Mouse (Mus musculus) myocyte (in vitro differentiated cells): ENCODE results near the gene Tnfrsf1a. TPM values are rescaled to one million over a fixed set of nuclear protein-coding genes. Genes with fewer than 3 reads are reported as not detected.

Source experiments
- H3K27me3 ChIP-seq: one replicate; pipeline ENCODE4 v1.6.1; 2011; ENCODE audit not compliant: control insufficient read depth, insufficient read depth, insufficient read length
- H3K36me3 ChIP-seq: one replicate; pipeline ENCODE4 v1.6.1; 2011; ENCODE audit not compliant: control insufficient read depth, insufficient read depth
- H3K4me2 ChIP-seq: one replicate; pipeline ENCODE4 v1.6.1; 2011; ENCODE audit warnings: low read depth, control low read depth
- H3K4me3 ChIP-seq: one replicate; pipeline ENCODE4 v1.5.1; 2011; ENCODE audit warnings: mild to moderate bottlenecking, control low read depth, moderate library complexity
- H3K79me2 ChIP-seq: one replicate; pipeline ENCODE4 v1.6.1; 2011; ENCODE audit not compliant: control insufficient read depth, insufficient read depth
- H3ac ChIP-seq: one replicate; pipeline ENCODE4 v1.6.1; 2011; ENCODE audit not compliant: control insufficient read depth, insufficient read length
- CEBPB ChIP-seq: IDR thresholded peaks from 2 replicates; pipeline ENCODE4 v1.6.1; 2011; ENCODE audit warnings: mild to moderate bottlenecking, moderate library complexity; ENCODE audit not compliant: poor library complexity, insufficient read depth, severe bottlenecking
- E2F4 ChIP-seq: IDR thresholded peaks from one replicate; pipeline ENCODE4 v1.6.1; 2011; ENCODE audit warnings: mild to moderate bottlenecking, control low read depth, moderate library complexity; ENCODE audit not compliant: insufficient read depth
- MAX ChIP-seq: IDR thresholded peaks from one replicate; pipeline ENCODE4 v1.6.1; 2011; ENCODE audit warnings: low read depth, mild to moderate bottlenecking, control low read depth
- MYOD1 ChIP-seq, 3 experiments: IDR thresholded peaks; one replicate each; pipeline ENCODE4 v1.6.1; 2011; ENCODE audit warnings: control low read depth in 2 of 3, low read depth in 2 of 3, mild to moderate bottlenecking in 2 of 3, moderate library complexity in 1 of 3; ENCODE audit not compliant: insufficient read length in 2 of 3, control insufficient read depth in 1 of 3
- MYOG ChIP-seq, 3 experiments: IDR thresholded peaks; one replicate each; pipeline ENCODE4 v1.6.1; 2011; ENCODE audit warnings: control low read depth in 2 of 3, low read depth in 2 of 3, mild to moderate bottlenecking in 2 of 3; ENCODE audit not compliant: insufficient read length in 2 of 3, control insufficient read depth in 1 of 3, insufficient read depth in 1 of 3
- POLR2A ChIP-seq: IDR thresholded peaks from one replicate; pipeline ENCODE4 v1.6.1; 2011; ENCODE audit warnings: low read depth, mild to moderate bottlenecking, control low read depth, moderate library complexity; ENCODE audit not compliant: insufficient read length
- POLR2AphosphoS2 ChIP-seq: IDR thresholded peaks from one replicate; pipeline ENCODE4 v1.6.1; 2011; ENCODE audit warnings: low read depth, control low read depth; ENCODE audit not compliant: insufficient read length
- REST ChIP-seq: IDR thresholded peaks from one replicate; pipeline ENCODE4 v1.6.1; 2011; ENCODE audit warnings: mild to moderate bottlenecking, control low read depth, moderate library complexity; ENCODE audit not compliant: insufficient read depth, insufficient read length
- SRF ChIP-seq: IDR thresholded peaks from one replicate; pipeline ENCODE4 v1.6.1; 2011; ENCODE audit warnings: low read depth; ENCODE audit not compliant: control insufficient read depth, insufficient read length
- TCF12 ChIP-seq: IDR thresholded peaks from one replicate; pipeline ENCODE4 v1.6.1; 2011; ENCODE audit warnings: mild to moderate bottlenecking, control low read depth; ENCODE audit not compliant: poor library complexity, insufficient read depth, severe bottlenecking
- TCF3 ChIP-seq: IDR thresholded peaks from one replicate; pipeline ENCODE4 v1.6.1; 2011; ENCODE audit warnings: low read depth, control low read depth; ENCODE audit not compliant: insufficient read length
- USF1 ChIP-seq: IDR thresholded peaks from one replicate; pipeline ENCODE4 v1.6.1; 2011; ENCODE audit warnings: low read depth, mild to moderate bottlenecking, control low read depth, moderate library complexity
- polyA plus RNA-seq: library from polyadenylated mRNA; unstranded; fragments of >200 nt; fragmentation: generic; extraction: Trizol; gene quantifications from one replicate; pipeline ENCODE4 v1.2.1, GENCODE M21; 2012; ENCODE audit warnings: missing spikeins

The Tnfrsf1a gene
- polyA plus RNA-seq, 1 experiment = 84.5 TPM

GRCm38 (mm10) chr6:125361467-125362291 is 12.5 kb downstream of the Tnfrsf1a start:
- TF ChIP-seq USF1 (no peak), REST (no peak), POLR2A (no peak), POLR2AphosphoS2 (no peak), CEBPB (no peak), MAX (no peak), TCF12 (no peak), MYOD1 (IDR thresholded peaks at IDR 0.05; ENCODE audit: control insufficient read depth in 1 of 3, insufficient read length in 2 of 3, low read depth in 2 of 3) (no peak), SRF (no peak), MYOG (IDR thresholded peaks at IDR 0.05; ENCODE audit: control insufficient read depth in 1 of 3, insufficient read depth in 1 of 3, insufficient read length in 2 of 3, low read depth in 2 of 3) (no peak), E2F4 (no peak), TCF3 (no peak)
- no peak overlapping the region for H3K4me3 ChIP-seq
- peaks cover 1% of the 10 kb centered on the region for H3K79me2 ChIP-seq
- no peaks in the 10 kb centered on the region for H3K27me3 ChIP-seq
- peaks cover 9% of the 10 kb centered on the region for H3K36me3 ChIP-seq
- no peak overlapping the region for H3K4me2 ChIP-seq
- no peak overlapping the region for H3ac ChIP-seq

- Histone ChIP-seq H3K36me3 (peaks cover 9% of the 10 kb centered on the region), H3K4me3 (no peak overlapping the region), H3K79me2 (no peaks in the 10 kb centered on the region), H3ac (no peak overlapping the region), H3K4me2 (no peak overlapping the region), H3K27me3 (no peaks in the 10 kb centered on the region)
- no peak for TF ChIP-seq CEBPB
- TF ChIP-seq MYOD1 (IDR thresholded peaks at IDR 0.05; ENCODE audit: control insufficient read depth in 1 of 3, insufficient read length in 2 of 3, low read depth in 2 of 3) = no peak
- no peak for TF ChIP-seq MYOG (IDR thresholded peaks at IDR 0.05; ENCODE audit: control insufficient read depth in 1 of 3, insufficient read depth in 1 of 3, insufficient read length in 2 of 3, low read depth in 2 of 3)
These were observed 13.9 kb downstream of the Tnfrsf1a start for GRCm38 (mm10) chr6:125363021-125363420.

GRCm38 (mm10) chr6:125363451-125364242 is 14.5 kb downstream of the Tnfrsf1a start:
- Histone ChIP-seq H3ac (no peak overlapping the region), H3K27me3 (no peaks in the 10 kb centered on the region), H3K36me3 (peaks cover 9% of the 10 kb centered on the region), H3K4me3 (no peak overlapping the region), H3K79me2 (no peaks in the 10 kb centered on the region), H3K4me2 (no peak overlapping the region)
- TF ChIP-seq POLR2AphosphoS2 (peak; percentile 43), REST (no peak)

- TF ChIP-seq USF1 (no peak), MYOG (IDR thresholded peaks at IDR 0.05; ENCODE audit: control insufficient read depth in 1 of 3, insufficient read depth in 1 of 3, insufficient read length in 2 of 3, low read depth in 2 of 3) (no peak), TCF12 (no peak), MYOD1 (IDR thresholded peaks at IDR 0.05; ENCODE audit: control insufficient read depth in 1 of 3, insufficient read length in 2 of 3, low read depth in 2 of 3) (no peak), TCF3 (no peak), SRF (no peak), E2F4 (no peak), CEBPB (no peak), POLR2A (no peak), POLR2AphosphoS2 (no peak), MAX (no peak), REST (no peak)
- H3K4me2 ChIP-seq = no peak overlapping the region
- peaks cover 6% of the 10 kb centered on the region for H3K36me3 ChIP-seq
- H3K4me3 ChIP-seq = no peak overlapping the region
- H3K27me3 ChIP-seq = no peaks in the 10 kb centered on the region
- H3K79me2 ChIP-seq = no peaks in the 10 kb centered on the region
- no peak overlapping the region for H3ac ChIP-seq
These were observed 15.3 kb downstream of the Tnfrsf1a start for GRCm38 (mm10) chr6:125364448-125364847.

GRCm38 (mm10) chr6:125365522-125365921 is 16.4 kb downstream of the Tnfrsf1a start:
- TF ChIP-seq E2F4 = no peak
- no peak for TF ChIP-seq REST
- no peak for TF ChIP-seq TCF3
- no peak for TF ChIP-seq USF1
- TF ChIP-seq MYOG (IDR thresholded peaks at IDR 0.05; ENCODE audit: control insufficient read depth in 1 of 3, insufficient read depth in 1 of 3, insufficient read length in 2 of 3, low read depth in 2 of 3) = no peak
- TF ChIP-seq MAX = no peak
- no peak for TF ChIP-seq POLR2AphosphoS2
- TF ChIP-seq TCF12 = no peak
- no peak for TF ChIP-seq POLR2A
- no peak for TF ChIP-seq MYOD1 (IDR thresholded peaks at IDR 0.05; ENCODE audit: control insufficient read depth in 1 of 3, insufficient read length in 2 of 3, low read depth in 2 of 3)
- no peak for TF ChIP-seq CEBPB
- no peak for TF ChIP-seq SRF
- Histone ChIP-seq H3K4me2 (no peak overlapping the region), H3K27me3 (peaks cover 6% of the 10 kb centered on the region), H3K4me3 (no peak overlapping the region), H3ac (no peak overlapping the region), H3K36me3 (peaks cover 3% of the 10 kb centered on the region), H3K79me2 (no peaks in the 10 kb centered on the region)
